Mouse (Mus musculus) midbrain, postnatal 0 days (tissue): ENCODE data around the gene Adgra3. TPM values are rescaled to one million over a fixed set of nuclear protein-coding genes. Genes with fewer than 3 reads are reported as not detected.

Experiments used
- ATAC-seq: fragments of 200-750 bp; cut with Nextera tagmentation; 2 replicates; pipeline ENCODE4 v1.8.0; 2017; ENCODE audit warnings: moderate number of reproducible peaks, mild to moderate bottlenecking, moderate TSS enrichment, moderate library complexity; ENCODE audit not compliant: low FRiP score
- DNase-seq: peaks from one replicate; pipeline ENCODE4 v3.0.0-alpha.2; 2015; ENCODE audit warnings: low spot score
- H3K27ac ChIP-seq: fragments of 300-500 bp; sonication (generic); 2 replicates; pipeline ENCODE4 v1.5.1; 2014; ENCODE audit warnings: low read depth, mild to moderate bottlenecking, low read length, mixed read lengths
- H3K27me3 ChIP-seq: fragments of 300-500 bp; sonication (generic); 2 replicates; pipeline ENCODE4 v1.6.1; 2014; ENCODE audit warnings: low read length, control low read depth, mixed read lengths; ENCODE audit not compliant: insufficient read depth
- H3K36me3 ChIP-seq: fragments of 300-500 bp; sonication (generic); 2 replicates; pipeline ENCODE4 v1.6.1; 2014; ENCODE audit warnings: low read length, control low read depth, mixed read lengths; ENCODE audit not compliant: insufficient read depth
- H3K4me1 ChIP-seq: fragments of 300-500 bp; sonication (generic); 2 replicates; pipeline ENCODE4 v1.6.1; 2014; ENCODE audit warnings: mild to moderate bottlenecking, control low read depth, antibody characterized with exemption, low read length, mixed read lengths; ENCODE audit not compliant: insufficient read depth
- H3K4me2 ChIP-seq: fragments of 300-500 bp; sonication (generic); 2 replicates; pipeline ENCODE4 v1.6.1; 2014; ENCODE audit warnings: low read depth, mild to moderate bottlenecking, low read length, mixed read lengths; ENCODE audit not compliant: poor library complexity, severe bottlenecking
- H3K4me3 ChIP-seq: fragments of 300-500 bp; sonication (generic); 2 replicates; pipeline ENCODE4 v1.5.1; 2014; ENCODE audit warnings: low read depth, mild to moderate bottlenecking, low read length, moderate library complexity
- H3K9ac ChIP-seq: fragments of 300-500 bp; sonication (generic); replicated peaks from 2 replicates; pipeline ENCODE4 v1.6.1; 2014; ENCODE audit warnings: mild to moderate bottlenecking, low read length, moderate library complexity, mixed read lengths; ENCODE audit not compliant: poor library complexity, severe bottlenecking
- H3K9me3 ChIP-seq: fragments of 300-500 bp; sonication (generic); 2 replicates; pipeline ENCODE4 v1.6.1; 2016; ENCODE audit warnings: low read length, control low read depth
- CTCF ChIP-seq: IDR thresholded peaks from 2 replicates; pipeline ENCODE4 v1.5.1; 2016; ENCODE audit warnings: antibody characterized with exemption, mild to moderate bottlenecking
- WGBS: fragments of 180-500 bp; shearing (Covaris S2); extraction: QIAGEN DNeasy Blood & Tissue Kit; methylation state at CpG from one replicate; pipeline ENCODE4 v1.1.7; 2014; 5-methylcytosine and 5-hydroxymethylcytosine counted together
- polyA plus RNA-seq: library from polyadenylated mRNA; unstranded; fragments of >200 nt; fragmentation: Nextera tagmentation; extraction: Ambion mirVana; gene quantifications from 2 replicates; pipeline ENCODE4 v1.2.1, GENCODE M21; 2015
- total RNA-seq: library from RNA; depleted of rRNA; stranded (reverse); fragments of >200 nt; gene quantifications from 2 replicates; pipeline ENCODE4 v1.2.3, GENCODE M21; 2014

The Adgra3 gene
- total and polyA plus RNA-seq, 2 experiments from 2014 or later: 8.1 to 37.5 TPM

GRCm38 (mm10) chr5:49979246-49979645 is 79.6 kb downstream of the Adgra3 start:
- Histone ChIP-seq H3K9me3 (no peaks in the 10 kb centered on the region), H3K4me3 (no peak overlapping the region), H3K27ac (no peak overlapping the region), H3K4me2 (no peak overlapping the region), H3K9ac (no peak overlapping the region), H3K27me3 (no peaks in the 10 kb centered on the region), H3K36me3 (no peaks in the 10 kb centered on the region), H3K4me1 (no peaks in the 10 kb centered on the region)
- DNase-seq: no peak
- WGBS: 93% methylated on average over 14 of the region's 14 CpGs
- no peak for TF ChIP-seq CTCF
- no peak for ATAC-seq

- 45% methylated on average over 2 of the region's 2 CpGs for WGBS
- H3K36me3 ChIP-seq: no peaks in the 10 kb centered on the region
- TF ChIP-seq CTCF: peak; percentile 93
- DNase-seq (peak; percentile 78), ATAC-seq (0 out of 2 replicates have a peak, but pooled peaks have one; percentile 27)
- H3K27ac ChIP-seq: no peak overlapping the region
- H3K4me2 ChIP-seq: no peak overlapping the region
- no peaks in the 10 kb centered on the region for H3K4me1 ChIP-seq
- no peak overlapping the region for H3K4me3 ChIP-seq
- H3K9ac ChIP-seq: no peak overlapping the region
- no peaks in the 10 kb centered on the region for H3K27me3 ChIP-seq
- no peaks in the 10 kb centered on the region for H3K9me3 ChIP-seq
These were observed 82.8 kb downstream of the Adgra3 start for GRCm38 (mm10) chr5:49975971-49976370.

GRCm38 (mm10) chr5:49974211-49974610 is 84.6 kb downstream of the Adgra3 start:
- no peak overlapping the region for H3K4me2 ChIP-seq
- no peak for DNase-seq
- WGBS: 93% methylated on average over 4 of the region's 4 CpGs
- no peak for ATAC-seq
- H3K9ac ChIP-seq: no peak overlapping the region
- no peaks in the 10 kb centered on the region for H3K4me1 ChIP-seq
- no peak overlapping the region for H3K27ac ChIP-seq
- no peaks in the 10 kb centered on the region for H3K27me3 ChIP-seq
- no peak for TF ChIP-seq CTCF
- no peak overlapping the region for H3K4me3 ChIP-seq
- H3K36me3 ChIP-seq: peaks cover 4% of the 10 kb centered on the region; the same call in 1 of the 2 replicates
- no peaks in the 10 kb centered on the region for H3K9me3 ChIP-seq

GRCm38 (mm10) chr5:49969660-49970059 is 89.1 kb downstream of the Adgra3 start:
- Histone ChIP-seq H3K9ac (no peak overlapping the region), H3K9me3 (no peaks in the 10 kb centered on the region), H3K27me3 (no peaks in the 10 kb centered on the region), H3K36me3 (peaks cover 4% of the 10 kb centered on the region), H3K27ac (no peak overlapping the region), H3K4me1 (no peaks in the 10 kb centered on the region), H3K4me3 (no peak overlapping the region), H3K4me2 (no peak overlapping the region)
- DNase-seq (no peak), ATAC-seq (no peak)
- TF ChIP-seq CTCF: no peak
- WGBS: 91% methylated on average over 8 of the region's 8 CpGs

- no peak for TF ChIP-seq CTCF
- peaks cover 10% of the 10 kb centered on the region for H3K36me3 ChIP-seq
- no peak overlapping the region for H3K4me3 ChIP-seq
- H3K27ac ChIP-seq: no peak overlapping the region
- H3K9me3 ChIP-seq: no peaks in the 10 kb centered on the region
- 93% methylated on average over 6 of the region's 6 CpGs for WGBS
- H3K27me3 ChIP-seq: no peaks in the 10 kb centered on the region
- no peak overlapping the region for H3K4me2 ChIP-seq
- no peak for ATAC-seq
- no peak overlapping the region for H3K9ac ChIP-seq
- H3K4me1 ChIP-seq: no peaks in the 10 kb centered on the region
- no peak for DNase-seq
These were observed 91.1 kb downstream of the Adgra3 start for GRCm38 (mm10) chr5:49967726-49968125.

GRCm38 (mm10) chr5:49965810-49966209 is 93.0 kb downstream of the Adgra3 start:
- TF ChIP-seq CTCF: no peak
- Histone ChIP-seq H3K27me3 (no peaks in the 10 kb centered on the region), H3K4me1 (no peaks in the 10 kb centered on the region), H3K9ac (no peak overlapping the region), H3K9me3 (no peaks in the 10 kb centered on the region), H3K36me3 (peaks cover 14% of the 10 kb centered on the region), H3K27ac (no peak overlapping the region), H3K4me2 (no peak overlapping the region), H3K4me3 (no peak overlapping the region)
- ATAC-seq (no peak), DNase-seq (no peak)
- 66% methylated on average over 8 of the region's 8 CpGs for WGBS
